Mouse (Mus musculus): ENCODE measurements around the gene Dgkh. TPM values are rescaled to one million over a fixed set of nuclear protein-coding genes. Genes with fewer than 3 reads are reported as not detected.

Gene Dgkh
- total RNA-seq, 2 experiments from 2014 or later, result 10.5 to 12.3 TPM

GRCm38 (mm10) chr14:78684171-78684570, 48.4 kb downstream of the Dgkh start:
- intact Hi-C loops (cut with DNase I), result no loop called here
- DNase-seq, result no peak

GRCm38 (mm10) chr14:78678981-78679380, 53.6 kb downstream of the Dgkh start:
- no peak for DNase-seq

GRCm38 (mm10) chr14:78677852-78678588, 54.6 kb downstream of the Dgkh start:
- DNase-seq, result peak; percentile 20 to 24
- intact Hi-C loops (cut with DNase I), result loop anchor here (10.0 kb wide), 1 partner anchor 647 kb away; no protein-coding TSS in a partner anchor

More at GRCm38 (mm10) chr14:78678981-78679380, 53.6 kb downstream of the Dgkh start:
- intact Hi-C loops (cut with DNase I), result loop anchor here (10.0 kb wide), 1 partner anchor 646 kb away; no protein-coding TSS in a partner anchor

- intact Hi-C loops (cut with DNase I), result loop anchor here (10.0 kb wide), 1 partner anchor 648 kb away; no protein-coding TSS in a partner anchor
- DNase-seq, result peak in 1 of 2 experiments; percentile 20
Measured at GRCm38 (mm10) chr14:78676457-78676856, 56.1 kb downstream of the Dgkh start.

GRCm38 (mm10) chr14:78674606-78675005, 58.0 kb downstream of the Dgkh start:
- intact Hi-C loops (cut with DNase I), result loop anchor here (5.0 to 10.0 kb wide), 2 partner anchors 58 to 650 kb away; partner anchors contain the start of gene Dgkh
- peak; percentile 21 to 25 for DNase-seq

- intact Hi-C loops (cut with DNase I), result loop anchor here (2.0 to 10.0 kb wide), 4 partner anchors 62 to 655 kb away; partner anchors contain the start of genes Dgkh and Vwa8
- no peak for DNase-seq
Measured at GRCm38 (mm10) chr14:78669986-78670385, 62.6 kb downstream of the Dgkh start.

- intact Hi-C loops (cut with DNase I), result loop anchor here (1.0 to 5.0 kb wide), 3 partner anchors 181 to 439 kb away; partner anchors contain the start of gene Vwa8
Measured at GRCm38 (mm10) chr14:78668291-78668690, 64.3 kb downstream of the Dgkh start.

GRCm38 (mm10) chr14:78667763-78668162, 64.8 kb downstream of the Dgkh start:
- DNase-seq, result no peak
- intact Hi-C loops (cut with DNase I), result loop anchor here (1.0 to 5.0 kb wide), 3 partner anchors 181 to 440 kb away; partner anchors contain the start of gene Vwa8

More at GRCm38 (mm10) chr14:78668291-78668690, 64.3 kb downstream of the Dgkh start:
- peak; percentile 77 to 86 for DNase-seq

GRCm38 (mm10) chr14:78662641-78663040, 69.9 kb downstream of the Dgkh start:
- intact Hi-C loops (cut with DNase I), result no loop called here
- DNase-seq, result no peak

GRCm38 (mm10) chr14:78661462-78661861, 71.1 kb downstream of the Dgkh start:
- DNase-seq, result no peak
- intact Hi-C loops (cut with DNase I), result no loop called here

- intact Hi-C loops (cut with DNase I), result no loop called here
- no peak for DNase-seq
Measured at GRCm38 (mm10) chr14:78658697-78659096, 73.9 kb downstream of the Dgkh start.

- intact Hi-C loops (cut with DNase I), result no loop called here
- DNase-seq, result no peak
Measured at GRCm38 (mm10) chr14:78656832-78657626, 75.5 kb downstream of the Dgkh start.

GRCm38 (mm10) chr14:78654939-78655556, 77.5 kb downstream of the Dgkh start:
- intact Hi-C loops (cut with DNase I), result no loop called here
- DNase-seq, result no peak

- DNase-seq, result no peak
- intact Hi-C loops (cut with DNase I), result no loop called here
Measured at GRCm38 (mm10) chr14:78654196-78654595, 78.4 kb downstream of the Dgkh start.

GRCm38 (mm10) chr14:78653333-78653732, 79.2 kb downstream of the Dgkh start:
- intact Hi-C loops (cut with DNase I), result no loop called here
- no peak for DNase-seq

GRCm38 (mm10) chr14:78651696-78652095, 80.9 kb downstream of the Dgkh start:
- intact Hi-C loops (cut with DNase I), result no loop called here

GRCm38 (mm10) chr14:78650379-78651095, 82.0 kb downstream of the Dgkh start:
- intact Hi-C loops (cut with DNase I), result no loop called here
- DNase-seq, result no peak

More at GRCm38 (mm10) chr14:78651696-78652095, 80.9 kb downstream of the Dgkh start:
- no peak for DNase-seq

- DNase-seq, result no peak
- intact Hi-C loops (cut with DNase I), result no loop called here
Measured at GRCm38 (mm10) chr14:78649525-78650274, 82.9 kb downstream of the Dgkh start.

- intact Hi-C loops (cut with DNase I), result no loop called here
- no peak for DNase-seq
Measured at GRCm38 (mm10) chr14:78645622-78646021, 87.0 kb downstream of the Dgkh start.

All from heart, postnatal 14 days (tissue).